Mouse (Mus musculus) 3T3-L1 (cell line): ENCODE results near the gene Elp1.

Experiments used
- DNase-seq: peaks from one replicate; pipeline ENCODE4 v3.0.0-alpha.2; 2015; ENCODE audit warnings: low read depth, low spot score

Gene Elp1

GRCm38 (mm10) chr4:56713155-56713554 is 89.0 kb downstream of the Elp1 start:
- DNase-seq: no peak

DNA sequence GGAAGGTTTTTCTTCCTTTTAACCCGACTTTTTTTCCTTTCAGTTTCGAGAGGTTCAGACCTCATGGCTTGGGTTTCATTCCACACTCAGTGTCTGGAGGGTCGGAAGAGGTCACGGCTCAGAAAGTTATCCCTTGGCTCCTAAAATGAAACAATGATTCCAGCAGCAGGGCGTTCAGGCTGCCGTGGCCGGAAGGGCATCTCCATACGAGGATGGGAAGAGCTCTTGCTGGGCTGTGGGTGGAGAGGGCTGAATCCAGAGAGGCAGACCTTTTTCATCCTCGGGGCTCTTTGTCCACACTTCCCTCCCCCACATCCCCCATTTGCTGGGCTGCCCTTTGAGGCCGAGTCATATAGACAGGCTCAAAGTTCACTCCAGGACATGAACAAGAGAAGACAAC is 99.9 kb downstream of the Elp1 start:
- no peak for DNase-seq
